Mouse (Mus musculus) megakaryocyte, embryonic 14.5 days (primary cell): ENCODE results near the gene Ovol3.

ENCODE experiments used
- FLI1 ChIP-seq: IDR thresholded peaks from 2 replicates; pipeline ENCODE4 v1.6.1; 2012; ENCODE audit warnings: low read length, inconsistent platforms, mixed read lengths
- GATA1 ChIP-seq: IDR thresholded peaks from 3 replicates; pipeline ENCODE4 v1.6.1; 2012; ENCODE audit warnings: mixed read lengths, low read length, inconsistent platforms, borderline replicate concordance

DNA sequence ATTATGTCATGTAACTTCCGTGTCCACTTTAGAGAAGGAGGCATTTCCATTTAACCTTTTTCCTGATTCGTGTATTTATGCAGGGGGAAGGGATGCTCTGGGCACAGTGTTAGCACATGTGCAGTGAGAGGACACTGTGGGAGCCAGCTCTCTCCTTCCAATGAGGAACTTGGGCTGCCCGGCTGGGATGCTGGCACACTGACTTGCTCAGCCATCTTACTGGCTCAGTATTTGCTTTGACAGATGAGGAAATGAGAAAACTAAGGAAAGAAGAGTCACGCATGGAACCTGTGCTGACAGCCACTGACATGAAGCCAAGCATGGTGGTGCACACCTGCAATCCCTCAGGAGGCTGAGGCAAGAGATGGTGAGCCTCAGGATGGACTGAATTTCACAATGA, 34.1 kb upstream of the Ovol3 start:
- no peak for TF ChIP-seq GATA1
- no peak for TF ChIP-seq FLI1
